Mouse (Mus musculus): ENCODE data around the gene AW011738. TPM values are rescaled to one million over a fixed set of nuclear protein-coding genes. Genes with fewer than 3 reads are reported as not detected.

AW011738 gene
- polyA plus RNA-seq (2012; rRNA removed): 5.2 and 5.4 TPM in 2 replicates

- DNase-seq (ENCODE audit: extremely low spot score in 1 of 2, low spot score in 1 of 2): peak in 1 of 2 experiments; percentile 61
Measured at GRCm38 (mm10) chr4:156203001-156203412, at the start of gene AW011738. Gene AW011738 (plus strand): TSS chr4:156203304.

DNA sequence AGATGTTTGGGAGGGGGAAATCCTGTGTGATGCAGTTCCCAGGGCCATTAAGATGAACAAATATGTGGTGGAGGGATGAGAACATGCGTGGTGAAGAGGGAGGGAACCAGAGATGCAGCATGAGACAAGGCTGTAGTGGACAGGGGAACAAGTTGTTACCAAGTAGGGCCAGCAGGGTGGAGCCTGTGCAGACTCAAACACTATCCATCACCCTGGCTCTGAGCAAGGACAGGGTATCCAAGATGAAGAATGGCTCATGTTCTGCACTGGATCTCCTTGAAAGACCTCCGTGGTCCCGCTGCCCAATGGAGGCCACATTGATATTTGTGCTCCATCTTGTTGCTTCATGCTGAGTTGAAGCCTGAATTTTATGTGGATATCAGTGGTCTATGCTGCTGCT lies 48.3 kb upstream of the AW011738 start:
- no peak for DNase-seq (ENCODE audit: extremely low spot score in 1 of 2, low spot score in 1 of 2)

DNA sequence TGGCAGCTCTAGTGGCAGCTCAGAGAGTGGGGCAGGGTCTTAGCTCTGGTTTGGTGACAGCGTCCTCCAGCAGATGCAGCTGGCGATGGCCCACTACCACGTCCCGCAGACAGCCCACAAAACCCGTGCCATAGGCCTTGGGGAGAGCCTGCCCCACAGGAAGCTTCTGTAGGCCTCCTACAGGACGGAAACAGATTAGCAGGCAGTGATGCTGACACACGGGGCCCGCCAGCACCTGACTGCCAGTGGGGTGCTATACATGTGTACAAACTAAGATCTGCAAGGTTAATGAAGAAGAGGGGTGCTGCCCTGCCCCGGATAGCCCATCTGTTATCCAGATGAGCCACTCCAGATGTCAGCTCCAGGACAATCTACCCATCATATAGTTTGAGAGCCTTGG lies 36.6 kb upstream of the AW011738 start:
- no peak for DNase-seq (ENCODE audit: extremely low spot score in 1 of 2, low spot score in 1 of 2)

DNA sequence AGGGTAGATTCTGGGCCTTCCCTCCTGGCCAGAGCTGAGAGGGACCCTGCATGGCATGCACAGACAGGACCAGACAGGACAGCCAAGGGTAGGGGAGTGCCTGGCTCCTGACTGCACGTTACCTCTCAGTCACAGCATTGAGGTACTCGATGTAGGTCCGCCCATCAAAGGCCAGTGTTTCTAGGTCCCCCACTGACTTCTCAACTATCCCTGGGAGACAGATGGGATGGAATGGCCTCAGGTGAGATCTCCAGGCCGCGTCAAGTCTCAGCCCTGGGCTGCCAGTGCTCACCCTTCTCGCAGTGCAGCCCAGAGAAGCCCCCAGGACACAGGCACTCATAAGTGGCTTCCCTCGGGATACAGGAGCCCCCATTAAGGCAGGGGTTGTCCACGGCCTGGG lies 34.5 kb upstream of the AW011738 start:
- DNase-seq (ENCODE audit: extremely low spot score in 1 of 2, low spot score in 1 of 2): no peak

DNA sequence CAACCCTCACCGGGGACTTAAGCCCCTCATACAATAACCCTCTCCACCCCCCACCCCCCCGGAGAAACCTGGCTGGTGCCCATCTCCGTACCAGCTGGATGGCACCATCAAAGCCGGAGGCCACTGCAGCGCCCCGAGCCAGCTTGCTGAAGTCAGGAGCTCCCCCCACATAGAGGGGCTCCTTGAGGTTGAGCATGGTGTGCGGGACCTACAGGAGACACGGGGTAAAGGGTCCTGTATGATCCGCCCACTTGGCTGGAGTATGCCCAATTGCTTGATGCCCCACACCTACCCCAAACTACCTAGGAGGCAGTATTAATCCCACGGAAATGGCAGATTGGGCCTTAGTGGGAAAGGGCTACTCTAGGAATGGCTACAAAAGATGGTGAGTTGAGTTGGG lies 34.0 kb upstream of the AW011738 start:
- DNase-seq (ENCODE audit: extremely low spot score in 1 of 2, low spot score in 1 of 2): no peak

DNA sequence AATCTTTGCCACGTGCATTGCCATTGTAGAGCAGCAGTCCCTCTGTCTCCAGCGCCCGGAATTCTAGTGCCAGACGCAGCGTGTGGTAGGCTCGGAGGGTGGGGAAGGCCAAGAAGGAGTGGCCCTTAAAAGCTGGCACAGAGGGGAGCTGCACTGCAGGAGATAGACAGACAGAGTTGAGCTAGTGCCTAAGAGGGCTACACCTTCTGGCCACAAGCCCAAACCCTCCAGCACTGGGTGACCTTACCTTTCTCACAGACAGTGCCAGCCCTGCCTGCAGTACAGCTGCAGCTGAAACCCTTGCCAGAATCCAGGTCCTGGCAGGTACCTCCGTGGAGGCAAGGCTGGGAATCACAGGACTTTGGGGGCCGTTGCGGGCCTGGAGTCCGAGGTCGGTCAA lies 31.3 kb upstream of the AW011738 start:
- DNase-seq (ENCODE audit: extremely low spot score in 1 of 2, low spot score in 1 of 2): peak in 1 of 2 experiments; percentile 0

GRCm38 (mm10) chr4:156177630-156178029 lies 25.5 kb upstream of the AW011738 start:
- DNase-seq (ENCODE audit: extremely low spot score in 1 of 2, low spot score in 1 of 2): no peak

DNA sequence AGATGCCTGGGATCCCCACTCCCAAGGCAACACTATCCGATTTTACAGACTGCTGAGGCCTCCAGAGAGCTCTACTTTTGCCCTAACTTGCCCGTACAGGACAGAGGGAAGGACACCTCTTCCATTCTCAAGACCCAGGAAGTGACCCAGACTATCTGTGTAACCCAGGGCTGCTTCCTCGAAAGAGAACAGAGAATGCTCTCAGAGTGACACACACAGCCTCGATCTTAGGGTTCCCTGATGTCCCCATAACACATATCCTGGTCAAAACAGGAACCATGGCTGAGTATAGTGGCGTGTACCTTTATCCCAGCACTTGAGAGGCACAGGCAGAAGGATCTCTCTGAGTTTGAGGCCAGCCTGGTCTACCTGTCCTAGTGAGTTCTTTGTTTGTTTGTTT lies 19.4 kb upstream of the AW011738 start:
- no peak for DNase-seq (ENCODE audit: extremely low spot score in 1 of 2, low spot score in 1 of 2)

GRCm38 (mm10) chr4:156184291-156184954 lies 18.7 kb upstream of the AW011738 start:
- DNase-seq (ENCODE audit: extremely low spot score in 1 of 2, low spot score in 1 of 2): no peak

- no peak for DNase-seq (ENCODE audit: extremely low spot score in 1 of 2, low spot score in 1 of 2)
Measured at GRCm38 (mm10) chr4:156185456-156185949, 17.6 kb upstream of the AW011738 start.

DNA sequence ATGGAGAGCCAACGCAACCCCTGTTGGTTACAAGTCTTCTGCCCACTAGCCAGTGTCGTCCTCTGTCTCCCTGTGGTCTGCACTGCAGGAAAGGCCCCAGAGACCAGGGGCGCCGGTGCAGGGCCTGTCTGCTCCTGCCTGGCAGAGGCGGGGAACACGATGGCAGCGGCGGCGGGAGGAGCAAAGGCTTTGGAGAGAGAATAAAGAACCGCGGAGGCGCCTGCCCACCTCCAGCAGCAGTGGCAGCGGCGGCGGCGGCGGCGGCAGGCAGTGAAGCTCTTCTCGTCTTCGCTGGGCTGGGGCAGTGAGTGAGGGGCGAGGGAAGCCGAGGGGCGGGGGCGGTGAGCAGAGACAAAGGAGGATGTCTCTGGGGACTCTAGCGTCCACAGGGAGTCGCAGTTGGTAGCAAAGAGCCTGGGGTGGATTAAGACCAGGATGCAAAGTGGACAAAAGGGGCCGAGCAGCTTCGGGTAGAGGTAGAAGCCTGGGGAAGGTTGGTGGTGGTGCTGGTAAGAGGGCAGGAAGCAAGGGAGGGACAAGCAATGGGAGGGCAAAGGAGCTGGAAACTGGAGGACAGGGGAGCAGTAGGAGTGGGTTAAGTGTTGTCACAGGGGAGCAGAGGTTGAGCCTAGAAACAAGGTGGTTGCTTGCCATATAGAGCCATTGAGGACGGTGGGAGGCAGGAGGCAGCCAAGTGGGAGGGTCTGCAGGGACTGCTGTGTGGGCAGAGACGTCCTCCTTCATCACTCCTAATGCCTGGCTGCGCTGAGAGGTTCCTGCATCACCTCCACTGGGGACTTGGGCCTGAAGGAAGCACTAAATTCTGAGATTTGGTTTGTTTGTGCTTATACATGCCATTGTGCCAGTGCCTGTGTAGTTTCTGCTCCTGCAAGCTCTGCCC lies 16.9 kb upstream of the AW011738 start:
- peak in 1 of 2 experiments; percentile 72 for DNase-seq (ENCODE audit: extremely low spot score in 1 of 2, low spot score in 1 of 2)

GRCm38 (mm10) chr4:156188162-156188810 lies 14.8 kb upstream of the AW011738 start:
- no peak for DNase-seq (ENCODE audit: extremely low spot score in 1 of 2, low spot score in 1 of 2)

DNA sequence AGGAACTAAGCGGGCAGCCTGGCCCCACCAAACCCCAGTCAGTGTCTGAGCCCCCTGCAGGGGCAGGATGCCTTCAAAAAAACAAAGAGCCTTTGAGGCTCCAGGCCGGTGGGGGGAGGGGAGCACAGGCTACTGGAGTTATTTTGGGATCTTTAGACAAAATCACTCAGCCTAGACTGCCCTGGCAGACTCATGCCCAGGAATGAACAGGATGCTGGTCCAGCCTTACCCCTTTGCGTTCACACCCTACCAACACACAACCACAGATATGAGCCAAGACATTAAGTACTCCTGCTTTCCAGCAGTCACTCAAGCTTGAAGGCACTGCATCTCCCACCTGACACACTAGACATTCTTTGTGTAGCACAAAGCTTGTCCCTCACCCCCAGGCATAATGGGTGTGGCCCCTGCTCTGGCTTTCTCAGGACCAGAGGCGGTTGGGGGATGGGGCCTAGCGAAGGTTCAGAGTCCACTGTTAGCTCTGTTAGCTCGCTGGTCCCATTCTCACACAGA lies 14.2 kb upstream of the AW011738 start:
- DNase-seq (ENCODE audit: extremely low spot score in 1 of 2, low spot score in 1 of 2): peak in 1 of 2 experiments; percentile 41

GRCm38 (mm10) chr4:156192421-156193199 lies 10.5 kb upstream of the AW011738 start:
- no peak for DNase-seq (ENCODE audit: extremely low spot score in 1 of 2, low spot score in 1 of 2)

DNA sequence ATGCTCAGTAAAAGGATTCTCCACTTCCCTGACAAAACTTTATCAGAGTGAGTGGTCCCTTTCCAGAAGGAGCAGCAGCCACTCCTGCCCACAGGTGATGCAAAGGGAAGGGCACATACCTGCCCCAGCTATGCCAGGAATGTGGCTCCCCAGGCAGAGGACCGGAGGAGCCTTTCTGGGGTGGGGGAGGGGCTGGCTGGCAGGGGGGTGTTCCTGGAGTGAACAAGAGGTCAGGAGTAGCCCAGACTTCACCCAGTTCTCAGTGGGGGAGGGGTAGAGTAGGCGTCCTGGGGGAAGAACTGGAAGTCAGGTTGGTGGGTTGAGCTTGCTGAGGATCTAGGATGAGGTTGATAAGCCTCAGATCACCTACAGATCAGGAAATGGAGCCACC lies 9.9 kb upstream of the AW011738 start:
- no peak for DNase-seq (ENCODE audit: extremely low spot score in 1 of 2, low spot score in 1 of 2)

- no peak for DNase-seq (ENCODE audit: extremely low spot score in 1 of 2, low spot score in 1 of 2)
Measured at GRCm38 (mm10) chr4:156193906-156194305, 9.2 kb upstream of the AW011738 start.

- DNase-seq (ENCODE audit: extremely low spot score in 1 of 2, low spot score in 1 of 2): no peak
Measured at GRCm38 (mm10) chr4:156194346-156194745, 8.8 kb upstream of the AW011738 start.

DNA sequence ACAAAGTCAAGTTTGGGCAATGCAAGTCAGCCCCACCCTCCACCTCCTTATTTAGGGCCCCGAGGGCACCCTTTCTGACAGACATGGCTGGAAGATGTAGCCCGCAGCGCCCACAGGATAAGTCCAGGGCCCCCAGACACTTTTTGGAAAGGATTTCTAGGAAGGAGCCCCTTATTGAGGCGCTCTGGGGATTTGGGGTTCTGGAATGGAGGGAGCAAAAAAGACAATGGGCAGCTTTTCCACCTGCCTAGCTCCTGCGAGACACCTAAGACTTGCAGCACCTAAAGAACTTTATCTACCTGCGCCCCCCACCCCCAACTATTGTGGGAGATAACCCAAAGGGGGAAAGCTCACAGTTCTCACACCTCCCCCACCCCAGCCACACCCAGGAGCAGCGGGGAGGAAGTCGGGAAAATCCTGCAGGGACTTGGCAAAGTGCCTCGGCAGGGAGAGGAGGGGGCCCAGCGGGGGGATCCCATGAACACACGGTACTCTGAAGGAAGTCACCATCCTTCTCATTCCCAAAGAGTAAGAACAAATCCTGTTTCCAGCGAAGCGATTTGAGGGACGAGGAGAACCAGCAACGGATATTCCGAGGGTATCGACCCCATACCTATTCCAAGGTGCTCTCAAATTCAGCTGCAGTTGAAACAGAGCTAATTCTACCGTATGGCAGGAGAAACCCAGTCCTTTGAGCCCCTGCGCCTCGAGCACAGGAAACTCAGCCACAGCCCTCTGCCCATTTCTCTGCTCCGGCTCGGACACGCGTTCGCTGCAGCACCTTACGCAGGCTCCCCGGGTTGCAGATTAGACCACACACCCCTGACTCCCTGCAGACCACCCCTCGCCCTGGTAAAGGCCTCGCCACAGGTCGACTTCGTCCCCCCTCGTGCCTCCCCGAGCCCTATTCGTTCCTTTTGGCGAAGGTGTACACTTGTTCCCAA lies 6.9 kb upstream of the AW011738 start:
- DNase-seq (ENCODE audit: extremely low spot score in 1 of 2, low spot score in 1 of 2): no peak
